Mouse (Mus musculus): ENCODE measurements around the gene A030003K21Rik. TPM values are rescaled to one million over a fixed set of nuclear protein-coding genes. Genes with fewer than 3 reads are reported as not detected.
"Not testable (repeated sequence)": the region's sequence is repeated elsewhere in the genome, so short reads cannot be mapped to it uniquely, and the experiment has no call there.

The A030003K21Rik gene
- polyA plus RNA-seq, 1 experiment: not detected

DNA sequence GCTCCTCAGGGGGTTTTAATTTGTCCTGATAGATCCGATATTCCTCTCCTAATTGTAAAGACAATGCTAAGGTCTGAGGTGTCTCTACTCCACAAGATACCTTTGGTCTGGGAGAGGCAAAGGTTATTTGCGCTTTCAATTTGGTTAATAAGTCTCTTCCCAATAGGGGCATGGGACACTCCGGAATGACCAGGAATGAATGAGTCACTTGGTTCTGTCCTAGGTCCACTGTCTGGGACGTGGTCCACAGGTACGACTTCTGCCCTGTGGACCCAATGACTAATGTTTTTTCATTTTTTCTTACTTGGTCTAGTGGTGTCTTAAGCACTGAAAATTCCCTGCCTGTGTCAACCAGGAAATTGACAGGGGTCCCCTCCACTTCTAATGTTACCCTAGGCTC, 4.5 kb downstream of the A030003K21Rik start:
- Histone ChIP-seq H3K27me3 (ENCODE audit: control insufficient read depth, insufficient read depth, low read length) (no peaks in the 10 kb centered on the region), H3K27ac (ENCODE audit: insufficient read depth, low read length) (no peak overlapping the region), H3K4me3 (replicated peaks; ENCODE audit: insufficient read depth, low read depth, low read length) (no peak overlapping the region), H3K4me1 (ENCODE audit: control insufficient read depth, insufficient read depth, low read length) (no peaks in the 10 kb centered on the region)
- WGBS: 94% methylated on average over 5 of the region's 5 CpGs
- TF ChIP-seq POLR2A (IDR thresholded peaks at IDR 0.05; ENCODE audit: borderline replicate concordance, insufficient read depth, low read length) (no peak), CTCF (IDR thresholded peaks at IDR 0.05; ENCODE audit: borderline replicate concordance, insufficient read depth, low read depth, low read length) (no peak)
- no peak for DNase-seq

DNA sequence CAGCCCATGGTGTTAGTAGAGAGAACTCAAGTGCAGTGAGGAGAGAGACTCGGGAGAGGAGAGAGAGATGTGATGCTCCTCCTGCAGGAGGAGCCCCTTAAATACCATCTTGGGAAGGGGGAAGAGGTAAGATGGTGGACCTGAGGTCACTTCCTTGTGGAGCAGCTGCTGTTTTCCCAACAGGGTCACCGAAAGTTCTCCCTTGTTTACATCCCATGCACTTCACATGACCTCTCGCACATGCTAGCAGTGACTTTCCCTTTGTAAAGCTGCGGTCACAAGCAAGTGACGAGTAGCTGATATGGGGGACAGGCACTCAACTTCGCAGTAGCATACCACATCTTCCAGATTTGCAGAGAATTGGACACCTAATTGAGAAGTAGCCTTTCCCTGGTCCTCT, 11.9 kb downstream of the A030003K21Rik start, which contains the start of gene Gm6217:
TSS of gene Gm6217 (minus strand) at position 74 of the 400 bp plus-strand sequence.
- not testable (repeated sequence) for H3K27ac ChIP-seq (ENCODE audit: insufficient read depth, low read length); H3K4me1 ChIP-seq (ENCODE audit: control insufficient read depth, insufficient read depth, low read length); H3K27me3 ChIP-seq (ENCODE audit: control insufficient read depth, insufficient read depth, low read length); H3K4me3 ChIP-seq (replicated peaks; ENCODE audit: insufficient read depth, low read depth, low read length); DNase-seq
- no CpG with 5 or more reads among the region's 6 CpGs for WGBS

DNA sequence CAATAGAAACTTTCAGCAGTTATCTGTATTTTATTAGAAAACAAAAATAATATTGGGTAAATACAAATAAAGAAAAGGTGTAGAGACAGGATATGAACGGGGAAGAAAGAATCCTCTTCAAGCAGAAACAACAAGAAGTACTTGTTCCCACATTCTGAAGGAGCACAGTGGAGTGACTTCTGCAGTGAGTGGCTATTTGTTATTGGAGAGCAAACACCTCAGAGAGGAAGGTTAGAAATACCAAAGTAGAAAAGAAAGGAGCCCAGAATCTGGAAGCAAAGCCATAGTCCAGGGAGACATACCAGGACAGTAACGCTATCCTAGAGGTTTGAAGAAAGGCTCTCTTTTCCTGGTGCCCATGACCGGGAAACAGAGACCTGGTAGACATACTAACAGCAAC, 12.6 kb downstream of the A030003K21Rik start:
- not testable (repeated sequence) for H3K4me1 ChIP-seq (ENCODE audit: control insufficient read depth, insufficient read depth, low read length); H3K4me3 ChIP-seq (replicated peaks; ENCODE audit: insufficient read depth, low read depth, low read length); H3K27ac ChIP-seq (ENCODE audit: insufficient read depth, low read length); DNase-seq; H3K27me3 ChIP-seq (ENCODE audit: control insufficient read depth, insufficient read depth, low read length)
- 88% methylated on average over 3 of the region's 3 CpGs for WGBS

DNA sequence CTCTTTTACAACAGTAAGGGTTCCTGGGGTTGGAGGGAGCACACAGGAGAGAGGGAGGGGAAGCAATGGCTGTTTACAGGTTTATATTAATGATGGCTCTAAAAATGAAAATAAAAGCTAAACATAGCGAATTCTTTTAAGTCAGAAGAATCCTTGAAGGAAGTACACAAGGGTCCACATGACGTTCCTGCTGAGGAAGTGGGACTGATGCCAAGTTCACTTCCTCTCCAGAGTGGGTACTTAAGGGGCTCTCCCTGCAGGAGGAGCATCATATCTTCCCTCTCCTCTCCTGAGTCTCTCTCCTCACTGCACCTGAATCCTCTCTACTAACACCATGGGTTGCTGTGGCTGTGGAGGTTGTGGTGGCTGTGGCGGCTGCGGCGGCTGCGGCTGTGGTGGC, 18.5 kb downstream of the A030003K21Rik start, which contains the start of gene A030014E15Rik:
TSS of gene A030014E15Rik (plus strand) at position 268 of the 400 bp plus-strand sequence.
- WGBS: 83% methylated on average over 6 of the region's 6 CpGs
- H3K27me3 ChIP-seq (ENCODE audit: control insufficient read depth, insufficient read depth, low read length): no peaks in the 10 kb centered on the region
- H3K4me3 ChIP-seq (replicated peaks; ENCODE audit: insufficient read depth, low read depth, low read length): no peak within 1 kb of the TSS
- no peak within 1 kb of the TSS for H3K27ac ChIP-seq (ENCODE audit: insufficient read depth, low read length)
- DNase-seq: no peak
- H3K4me1 ChIP-seq (ENCODE audit: control insufficient read depth, insufficient read depth, low read length): no peaks in the 10 kb centered on the region
- TF ChIP-seq POLR2A (IDR thresholded peaks at IDR 0.05; ENCODE audit: borderline replicate concordance, insufficient read depth, low read length) (no peak), CTCF (IDR thresholded peaks at IDR 0.05; ENCODE audit: borderline replicate concordance, insufficient read depth, low read depth, low read length) (no peak)

DNA sequence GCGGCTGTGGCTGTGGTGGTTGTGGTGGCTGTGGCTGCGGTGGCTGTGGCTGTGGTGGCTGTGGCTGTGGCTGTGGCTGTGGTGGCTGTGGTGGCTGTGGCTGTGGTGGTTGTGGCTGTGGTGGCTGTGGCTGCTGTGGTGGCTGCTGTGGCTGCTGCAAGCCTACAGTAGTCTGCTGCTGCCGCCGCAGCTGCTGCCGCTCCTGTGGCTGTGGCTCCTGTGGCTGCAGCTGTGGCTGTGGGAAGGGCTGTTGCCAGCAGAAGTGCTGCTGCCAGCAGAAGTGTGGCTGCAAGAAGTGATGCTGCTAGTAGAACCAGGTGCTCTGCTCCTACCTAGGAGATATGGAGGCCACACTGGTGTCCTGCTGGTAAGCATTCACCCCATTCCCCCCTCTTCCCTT, 29.8 kb downstream of the A030003K21Rik start:
- not testable (repeated sequence) for DNase-seq; H3K4me3 ChIP-seq (replicated peaks; ENCODE audit: insufficient read depth, low read depth, low read length); H3K4me1 ChIP-seq (ENCODE audit: control insufficient read depth, insufficient read depth, low read length); H3K27ac ChIP-seq (ENCODE audit: insufficient read depth, low read length); H3K27me3 ChIP-seq (ENCODE audit: control insufficient read depth, insufficient read depth, low read length)
- 92% methylated on average over 5 of the region's 5 CpGs for WGBS

DNA sequence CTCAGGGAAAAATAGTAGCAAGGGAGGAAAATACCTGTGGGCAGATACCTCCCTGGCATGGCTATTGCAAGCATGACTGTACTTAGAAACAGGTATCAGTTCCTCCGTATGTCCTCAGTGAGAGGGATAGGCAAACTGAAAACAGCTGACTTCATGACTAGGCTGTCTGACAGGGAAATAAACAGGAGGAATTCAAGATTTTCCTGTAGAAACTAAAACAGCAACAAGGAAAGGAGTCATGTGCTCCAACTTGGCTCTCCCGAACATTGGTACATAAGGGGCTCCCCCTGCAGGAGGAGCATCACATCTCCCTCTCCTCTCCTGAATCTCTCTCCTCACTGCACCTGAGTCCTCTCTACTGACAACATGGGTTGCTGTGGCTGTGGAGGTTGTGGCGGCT, 30.2 kb downstream of the A030003K21Rik start, which contains the start of gene A030005L19Rik:
TSS of gene A030005L19Rik (plus strand) at position 301 of the 400 bp plus-strand sequence.
- no peak for DNase-seq
- no peaks in the 10 kb centered on the region for H3K4me1 ChIP-seq (ENCODE audit: control insufficient read depth, insufficient read depth, low read length)
- no peak within 1 kb of the TSS for H3K4me3 ChIP-seq (replicated peaks; ENCODE audit: insufficient read depth, low read depth, low read length)
- 93% methylated on average over 3 of the region's 3 CpGs for WGBS
- no peak for TF ChIP-seq CTCF (IDR thresholded peaks at IDR 0.05; ENCODE audit: borderline replicate concordance, insufficient read depth, low read depth, low read length)
- TF ChIP-seq POLR2A (IDR thresholded peaks at IDR 0.05; ENCODE audit: borderline replicate concordance, insufficient read depth, low read length): no peak
- H3K27me3 ChIP-seq (ENCODE audit: control insufficient read depth, insufficient read depth, low read length): no peaks in the 10 kb centered on the region
- no peak within 1 kb of the TSS for H3K27ac ChIP-seq (ENCODE audit: insufficient read depth, low read length)

DNA sequence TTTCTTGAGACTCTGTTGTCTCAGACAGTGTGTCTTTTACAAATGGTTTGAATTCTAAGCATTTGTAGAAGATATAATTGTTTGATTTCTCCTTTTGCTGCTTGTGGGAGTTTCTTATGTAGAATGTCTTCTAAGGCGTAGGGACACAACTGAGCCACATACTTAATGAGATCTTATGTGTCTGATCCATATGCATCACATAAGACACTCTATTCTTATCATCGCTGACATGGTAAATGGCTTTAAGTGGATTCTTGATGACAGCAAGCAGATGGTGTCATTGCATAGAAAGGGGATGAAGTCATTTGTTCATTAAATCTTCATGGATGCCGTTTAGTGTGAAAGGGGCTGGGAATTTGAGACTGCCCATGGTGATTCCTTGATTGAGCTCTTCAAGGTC, 37.3 kb downstream of the A030003K21Rik start:
- no peak for TF ChIP-seq POLR2A (IDR thresholded peaks at IDR 0.05; ENCODE audit: borderline replicate concordance, insufficient read depth, low read length)
- no peak for TF ChIP-seq CTCF (IDR thresholded peaks at IDR 0.05; ENCODE audit: borderline replicate concordance, insufficient read depth, low read depth, low read length)
- no peak overlapping the region for H3K4me3 ChIP-seq (replicated peaks; ENCODE audit: insufficient read depth, low read depth, low read length)
- no peaks in the 10 kb centered on the region for H3K27me3 ChIP-seq (ENCODE audit: control insufficient read depth, insufficient read depth, low read length)
- no peaks in the 10 kb centered on the region for H3K4me1 ChIP-seq (ENCODE audit: control insufficient read depth, insufficient read depth, low read length)
- H3K27ac ChIP-seq (ENCODE audit: insufficient read depth, low read length): no peak overlapping the region
- WGBS: 58% methylated on average over 3 of the region's 3 CpGs
- DNase-seq: no peak

DNA sequence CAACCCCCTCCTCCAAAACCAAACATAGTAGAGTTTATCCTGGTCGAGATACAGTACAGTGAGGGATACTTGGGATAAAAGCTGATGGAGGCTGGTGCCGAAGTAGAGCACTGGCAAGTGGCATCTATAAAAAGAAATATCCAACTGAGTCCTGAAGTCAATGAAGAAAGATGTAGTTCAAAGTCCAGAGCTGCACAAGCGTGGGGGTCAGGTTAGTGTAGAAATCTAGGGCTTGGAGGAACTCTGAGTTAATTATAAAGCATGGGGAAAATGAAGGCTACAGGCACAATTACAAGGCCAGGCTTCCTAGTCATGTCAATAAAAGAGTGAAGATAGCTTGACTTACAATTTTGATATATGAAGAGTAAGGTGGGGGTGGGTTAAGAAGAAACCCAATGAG, 42.0 kb downstream of the A030003K21Rik start:
- 95% methylated on average over 3 of the region's 3 CpGs for WGBS
- TF ChIP-seq POLR2A (IDR thresholded peaks at IDR 0.05; ENCODE audit: borderline replicate concordance, insufficient read depth, low read length): no peak
- no peak for TF ChIP-seq CTCF (IDR thresholded peaks at IDR 0.05; ENCODE audit: borderline replicate concordance, insufficient read depth, low read depth, low read length)

DNA sequence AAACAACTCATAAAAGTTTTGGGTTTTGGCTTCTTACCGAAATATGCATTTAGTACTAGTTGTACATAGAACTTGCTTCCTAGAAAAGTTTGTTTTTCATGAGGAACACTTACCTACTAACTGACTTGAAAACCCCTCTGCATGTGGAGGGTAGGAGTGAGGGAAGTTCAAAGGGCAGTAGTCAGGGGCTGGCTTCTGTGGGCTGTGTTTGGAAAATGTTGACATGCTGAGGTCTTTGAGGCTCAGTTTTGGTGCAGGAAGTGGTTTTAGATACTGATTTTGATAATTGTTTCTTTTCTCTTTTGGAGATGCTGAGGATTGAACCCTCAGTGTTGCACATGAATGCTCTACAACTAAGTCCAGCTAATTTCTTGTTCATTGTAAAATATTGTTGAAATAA, 42.6 kb downstream of the A030003K21Rik start:
- no peak for TF ChIP-seq POLR2A (IDR thresholded peaks at IDR 0.05; ENCODE audit: borderline replicate concordance, insufficient read depth, low read length)
- TF ChIP-seq CTCF (IDR thresholded peaks at IDR 0.05; ENCODE audit: borderline replicate concordance, insufficient read depth, low read depth, low read length): no peak
- no peaks in the 10 kb centered on the region for H3K27me3 ChIP-seq (ENCODE audit: control insufficient read depth, insufficient read depth, low read length)
- 97% methylated on average over 1 of the region's 1 CpGs for WGBS
- no peak for DNase-seq
- H3K27ac ChIP-seq (ENCODE audit: insufficient read depth, low read length): no peak overlapping the region
- H3K4me3 ChIP-seq (replicated peaks; ENCODE audit: insufficient read depth, low read depth, low read length): no peak overlapping the region
- H3K4me1 ChIP-seq (ENCODE audit: control insufficient read depth, insufficient read depth, low read length): no peaks in the 10 kb centered on the region

More for the DNA sequence above, 42.0 kb downstream of the A030003K21Rik start:
- Histone ChIP-seq H3K4me3 (replicated peaks; ENCODE audit: insufficient read depth, low read depth, low read length) (no peak overlapping the region), H3K4me1 (ENCODE audit: control insufficient read depth, insufficient read depth, low read length) (no peaks in the 10 kb centered on the region), H3K27me3 (ENCODE audit: control insufficient read depth, insufficient read depth, low read length) (no peaks in the 10 kb centered on the region), H3K27ac (ENCODE audit: insufficient read depth, low read length) (no peak overlapping the region)
- no peak for DNase-seq
